Mouse (Mus musculus) testis, adult 2 months (tissue): ENCODE results near the gene Unc13d.

Experiments
- CTCF ChIP-seq: fragments of 200-500 bp; IDR thresholded peaks from 2 replicates; pipeline ENCODE4 v1.5.1; 2012; ENCODE audit warnings: low read depth, mild to moderate bottlenecking, inconsistent platforms, low read length, moderate library complexity; ENCODE audit not compliant: control insufficient read depth, insufficient read depth, insufficient replicate concordance
- POLR2A ChIP-seq: fragments of 200-500 bp; IDR thresholded peaks from 2 replicates; pipeline ENCODE4 v1.6.1; 2012; ENCODE audit warnings: low read depth, mild to moderate bottlenecking, inconsistent platforms, low read length, moderate library complexity; ENCODE audit not compliant: control insufficient read depth

DNA sequence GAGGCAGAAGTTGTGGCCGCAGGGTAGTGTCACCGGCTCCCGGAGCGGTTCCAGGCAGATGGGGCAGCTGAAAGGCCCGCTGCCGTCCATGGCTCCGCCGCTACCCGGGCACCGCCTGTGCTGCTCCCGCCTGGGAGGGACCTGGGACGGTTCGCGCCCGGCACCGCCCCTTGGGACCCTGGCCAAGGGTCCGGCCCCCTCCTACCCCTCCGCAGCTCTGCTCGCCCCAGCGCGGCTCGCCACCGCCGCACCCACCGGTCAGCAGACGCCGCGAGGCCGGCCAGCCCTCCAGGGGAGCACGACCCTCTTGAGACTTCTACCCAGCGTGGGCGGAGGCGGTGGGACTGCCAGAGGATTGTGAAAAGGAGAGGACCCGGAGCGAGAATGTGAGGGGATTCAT lies 32.4 kb upstream of the Unc13d start:
- peak; percentile 66 for TF ChIP-seq POLR2A
- TF ChIP-seq CTCF, result no peak
